ENCODE assay signal across 22 mouse cellular contexts in the genomic region with DNA sequence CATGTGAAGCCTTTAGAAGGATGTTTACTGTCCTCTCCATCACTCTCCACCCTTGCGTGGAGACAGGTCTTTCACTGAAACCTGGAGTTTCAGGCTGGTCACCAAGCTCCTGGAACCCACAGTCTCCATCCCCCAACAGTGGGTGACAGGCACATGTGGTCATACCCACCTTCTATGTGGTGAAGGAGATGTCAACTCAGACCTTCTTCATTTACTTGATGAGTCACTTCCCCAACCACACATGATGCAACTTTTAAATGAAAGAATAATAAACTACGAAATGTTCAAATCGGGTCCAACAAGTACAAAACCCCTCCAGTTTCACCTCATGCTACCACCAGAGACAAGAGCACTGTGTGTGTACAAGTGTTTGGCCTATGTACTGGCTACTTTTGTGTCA. TPM values are rescaled to one million over a fixed set of nuclear protein-coding genes. Genes with fewer than 3 reads are reported as not detected.
DNase-seq lines count a peak whose midpoint lies in the region; ATAC-seq and TF ChIP-seq lines count a peak whose summit lies in the region.
"Had no signal": no experiment of that assay in that cellular context is flagged by ENCODE, and none has a peak within 500 bp of the region (broad histone marks: within the 10 kb centered on the region; RNA-seq: fewer than 3 reads in every experiment).

No protein-coding gene starts in this region.

- H3K9ac ChIP-seq in liver, embryonic 12.5 days, result no peak overlapping the region
- H3K9ac ChIP-seq: embryonic facial prominence, embryonic 15.5 days; forebrain, embryonic 15.5 days; hindbrain, embryonic 14.5 days; limb, embryonic 12.5 days; liver, embryonic 13.5 days had no signal

- DNase-seq in 3134 (ENCODE audit: extremely low read depth, insufficient read length, low spot score), result peak; percentile 36
- DNase-seq in layer of hippocampus, postnatal 10 days (ENCODE audit: low spot score in 2 of 2), result no peak
- DNase-seq in thymus, postnatal 14 days, result no peak
- DNase-seq: cerebellum, adult 2 months; heart, adult 18-20 months; heart, postnatal 4 days; kidney, adult 9 months; kidney, postnatal 14 days; layer of hippocampus, postnatal 36 days; liver, embryonic 13.5 days; lung, adult 2 months; right cerebral cortex, postnatal 14 days had no signal

- no peak overlapping the region for H3K4me2 ChIP-seq in liver, embryonic 12.5 days
- H3K4me2 ChIP-seq: embryonic facial prominence, embryonic 15.5 days; forebrain, embryonic 15.5 days; hindbrain, embryonic 14.5 days; limb, embryonic 12.5 days; liver, embryonic 13.5 days; midbrain, embryonic 11.5 days had no signal

- H3K36me3 ChIP-seq in C2C12 (ENCODE audit: control insufficient read depth, insufficient read depth), result peaks cover 33% of the 10 kb centered on the region
- H3K36me3 ChIP-seq in liver, embryonic 12.5 days, result peaks cover 61% of the 10 kb centered on the region

- H3K79me3 ChIP-seq in C2C12 (ENCODE audit: low read depth), result peaks cover 37% of the 10 kb centered on the region

- H3K4me1 ChIP-seq in liver, embryonic 12.5 days, result peaks cover 42% of the 10 kb centered on the region

- H3K9me3 ChIP-seq in liver, embryonic 12.5 days (replicated peaks), result no peaks in the 10 kb centered on the region
- H3K9me3 ChIP-seq: embryonic facial prominence, embryonic 15.5 days; forebrain, embryonic 15.5 days; limb, embryonic 12.5 days; liver, embryonic 13.5 days had no signal

- H3K4me3 ChIP-seq in C2C12 (ENCODE audit: insufficient read depth, poor library complexity, severe bottlenecking), result no peak overlapping the region
- H3K4me3 ChIP-seq in liver, embryonic 12.5 days, result no peak overlapping the region
- H3K4me3 ChIP-seq: embryonic facial prominence, embryonic 15.5 days; forebrain, embryonic 15.5 days; limb, embryonic 12.5 days; liver, embryonic 13.5 days had no signal

- H3K79me2 ChIP-seq in C2C12 (ENCODE audit: control insufficient read depth, insufficient read depth), result peaks cover 86% of the 10 kb centered on the region

- no peak for TF ChIP-seq CTCF in C2C12 (IDR thresholded peaks at IDR 0.05; ENCODE audit: control insufficient read depth, insufficient read depth, insufficient read length)

- H3ac ChIP-seq in C2C12 (ENCODE audit: control insufficient read depth, insufficient read length, low read depth), result no peak overlapping the region

- no peaks in the 10 kb centered on the region for H3K27me3 ChIP-seq in C2C12 (ENCODE audit: control insufficient read depth, insufficient read depth, insufficient read length)
- no peaks in the 10 kb centered on the region for H3K27me3 ChIP-seq in liver, embryonic 12.5 days (replicated peaks)
- H3K27me3 ChIP-seq: embryonic facial prominence, embryonic 15.5 days; forebrain, embryonic 15.5 days; limb, embryonic 12.5 days; liver, embryonic 13.5 days had no signal

- peak; percentile 48 for ATAC-seq in granulocyte monocyte progenitor cell, adult 5-6 weeks (replicated peaks; ENCODE audit: poor library complexity, severe bottlenecking)
- peak; percentile 38 for ATAC-seq in monocyte, adult 5-6 weeks (replicated peaks; ENCODE audit: insufficient number of reproducible peaks, low FRiP score, low TSS enrichment, poor library complexity, severe bottlenecking)
- ATAC-seq in liver, embryonic 12.5 days, result no peak
- ATAC-seq: forebrain, embryonic 15.5 days; intestine, embryonic 16.5 days had no signal

- no peak overlapping the region for H3K27ac ChIP-seq in liver, embryonic 12.5 days
- H3K27ac ChIP-seq: embryonic facial prominence, embryonic 15.5 days; forebrain, embryonic 15.5 days; hindbrain, embryonic 14.5 days; limb, embryonic 12.5 days; liver, embryonic 13.5 days had no signal

- 80% methylated on average over 3 of the region's 3 CpGs for WGBS in liver, embryonic 12.5 days (ENCODE audit: insufficient replicate concordance)

TF ChIP-seq in C2C12, 6 proteins besides CTCF, POLR2A, EP300 and RAD21:
- TF ChIP-seq MYOG (IDR thresholded peaks at IDR 0.05; ENCODE audit: control insufficient read depth, extremely low read depth, insufficient read length), result no peak
- peak; percentile 77 for TF ChIP-seq CEBPB (IDR thresholded peaks at IDR 0.05; ENCODE audit: low read depth)

RNA-seq across cellular contexts. Expression of gene Gtf2a1, which starts 5.1 kb away (rescaled TPM):
- 5.1 TPM for polyA plus RNA-seq in C2C12 (2012; fragmentation: generic; extraction: Trizol)
- total RNA-seq in granulocyte monocyte progenitor cell, adult 5-6 weeks (2014; fragmentation: Nextera tagmentation), result 26.0 and 36.6 TPM in 2 replicates
- 29.3 and 39.8 TPM in 2 replicates for total RNA-seq in granulocyte monocyte progenitor cell, adult 5-6 weeks (2017)
- 31.8 to 40.7 TPM (median 36.9 TPM) in 3 replicates for total RNA-seq in monocyte, adult 5-6 weeks (2017)
- 10 to 100 TPM; 42.1 to 50.1 TPM for total RNA-seq in layer of hippocampus, postnatal 10 days (2021)
- polyA plus RNA-seq in liver, embryonic 12.5 days (2016; fragmentation: Nextera tagmentation; extraction: Ambion mirVana), result 28.0 and 29.3 TPM in 2 replicates
